Mouse (Mus musculus) embryonic facial prominence, embryonic 15.5 days (tissue): ENCODE data around the gene Cyp4f13. TPM values are rescaled to one million over a fixed set of nuclear protein-coding genes. Genes with fewer than 3 reads are reported as not detected.

Source experiments
- ATAC-seq: fragments of 200-750 bp; cut with Nextera tagmentation; 2 replicates; pipeline ENCODE4 v1.8.0; 2017; ENCODE audit warnings: low read depth, moderate TSS enrichment; ENCODE audit not compliant: insufficient number of reproducible peaks, low FRiP score, low TSS enrichment
- H3K27ac ChIP-seq: fragments of 300-500 bp; sonication (generic); replicated peaks from 2 replicates; pipeline ENCODE4 v1.5.1; 2015; ENCODE audit warnings: mild to moderate bottlenecking, inconsistent platforms
- H3K27me3 ChIP-seq: fragments of 300-500 bp; sonication (generic); 2 replicates; pipeline ENCODE4 v1.6.1; 2015; ENCODE audit warnings: inconsistent platforms
- H3K36me3 ChIP-seq: fragments of 300-500 bp; sonication (generic); 2 replicates; pipeline ENCODE4 v1.6.1; 2015; ENCODE audit warnings: mild to moderate bottlenecking, inconsistent platforms
- H3K4me1 ChIP-seq: fragments of 300-500 bp; sonication (generic); 2 replicates; pipeline ENCODE4 v1.6.1; 2015; ENCODE audit warnings: inconsistent platforms
- H3K4me2 ChIP-seq: fragments of 300-500 bp; sonication (generic); replicated peaks from 2 replicates; pipeline ENCODE4 v1.6.1; 2015; ENCODE audit warnings: mild to moderate bottlenecking, inconsistent platforms
- H3K4me3 ChIP-seq: fragments of 300-500 bp; sonication (generic); replicated peaks from 2 replicates; pipeline ENCODE4 v1.5.1; 2015; ENCODE audit warnings: mild to moderate bottlenecking, inconsistent platforms
- H3K9ac ChIP-seq: fragments of 300-500 bp; sonication (generic); 2 replicates; pipeline ENCODE4 v1.6.1; 2015; ENCODE audit warnings: inconsistent platforms
- H3K9me3 ChIP-seq: fragments of 300-500 bp; sonication (generic); replicated peaks from 2 replicates; pipeline ENCODE4 v1.6.1; 2016; ENCODE audit warnings: inconsistent platforms
- WGBS: fragments of 180-500 bp; shearing (Covaris S2); methylation state at CpG from one replicate; pipeline ENCODE4 v1.1.7; 2015; 5-methylcytosine and 5-hydroxymethylcytosine counted together
- polyA plus RNA-seq: library from polyadenylated mRNA; unstranded; fragments of >200 nt; fragmentation: Nextera tagmentation; extraction: Ambion mirVana; gene quantifications from 2 replicates; pipeline ENCODE4 v1.2.1, GENCODE M21; 2015

Cyp4f13 gene
- polyA plus RNA-seq, 1 experiment from 2014 or later: 15.9 TPM

DNA sequence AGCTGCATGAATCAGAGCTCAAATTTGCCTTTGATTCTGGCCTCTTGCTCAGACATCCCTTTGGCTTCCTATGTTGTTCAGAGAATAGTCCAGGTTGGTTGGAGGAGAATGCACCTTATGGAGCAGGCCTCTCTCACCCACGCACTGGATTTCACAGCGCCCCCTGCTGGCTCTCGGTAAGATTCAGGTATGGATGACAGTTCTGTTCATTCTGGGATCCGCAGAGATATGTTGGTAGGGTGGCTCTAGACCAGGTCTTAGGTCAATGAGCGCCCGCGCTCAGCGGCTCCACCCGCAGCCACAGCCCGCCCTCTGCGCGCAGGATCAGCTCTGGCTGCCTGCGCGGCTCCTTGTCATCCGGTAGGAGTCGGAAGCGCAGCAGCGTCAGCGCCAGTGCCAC lies 42.0 kb downstream of the Cyp4f13 start:
- ATAC-seq: no peak
- Histone ChIP-seq H3K4me3 (no peak overlapping the region), H3K27ac (no peak overlapping the region), H3K4me1 (no peaks in the 10 kb centered on the region), H3K36me3 (no peaks in the 10 kb centered on the region), H3K9ac (no peak overlapping the region), H3K4me2 (peak overlapping the region; percentile 35; the same call in 1 of the 2 replicates), H3K27me3 (no peaks in the 10 kb centered on the region; the same call in none of the 2 replicates), H3K9me3 (no peaks in the 10 kb centered on the region)
- 11% methylated on average over 19 of the region's 19 CpGs for WGBS

DNA sequence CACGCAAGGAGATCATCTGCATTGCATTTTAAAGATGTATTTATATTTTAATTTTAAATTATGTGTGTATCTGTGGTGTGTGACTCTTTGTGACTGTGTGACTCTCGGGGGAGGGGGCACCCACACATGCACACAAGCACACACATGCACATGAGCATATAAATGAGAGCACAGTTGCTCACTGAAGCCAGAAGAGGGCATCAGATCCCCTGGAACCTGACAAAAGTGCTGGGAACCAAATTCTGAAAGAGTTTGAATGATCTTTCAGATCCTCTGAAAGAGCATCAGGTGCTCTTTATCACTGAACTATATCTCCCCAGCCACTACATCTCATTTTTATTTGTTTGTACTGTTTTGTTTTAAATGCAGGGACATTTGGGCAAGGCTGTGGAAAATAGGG lies 42.8 kb downstream of the Cyp4f13 start:
- Histone ChIP-seq H3K36me3 (no peaks in the 10 kb centered on the region), H3K9me3 (no peaks in the 10 kb centered on the region), H3K27ac (no peak overlapping the region), H3K4me3 (no peak overlapping the region), H3K27me3 (no peaks in the 10 kb centered on the region; the same call in none of the 2 replicates), H3K4me1 (no peaks in the 10 kb centered on the region), H3K4me2 (no peak overlapping the region), H3K9ac (no peak overlapping the region)
- ATAC-seq: no peak
- 60% methylated on average over 2 of the region's 2 CpGs for WGBS

DNA sequence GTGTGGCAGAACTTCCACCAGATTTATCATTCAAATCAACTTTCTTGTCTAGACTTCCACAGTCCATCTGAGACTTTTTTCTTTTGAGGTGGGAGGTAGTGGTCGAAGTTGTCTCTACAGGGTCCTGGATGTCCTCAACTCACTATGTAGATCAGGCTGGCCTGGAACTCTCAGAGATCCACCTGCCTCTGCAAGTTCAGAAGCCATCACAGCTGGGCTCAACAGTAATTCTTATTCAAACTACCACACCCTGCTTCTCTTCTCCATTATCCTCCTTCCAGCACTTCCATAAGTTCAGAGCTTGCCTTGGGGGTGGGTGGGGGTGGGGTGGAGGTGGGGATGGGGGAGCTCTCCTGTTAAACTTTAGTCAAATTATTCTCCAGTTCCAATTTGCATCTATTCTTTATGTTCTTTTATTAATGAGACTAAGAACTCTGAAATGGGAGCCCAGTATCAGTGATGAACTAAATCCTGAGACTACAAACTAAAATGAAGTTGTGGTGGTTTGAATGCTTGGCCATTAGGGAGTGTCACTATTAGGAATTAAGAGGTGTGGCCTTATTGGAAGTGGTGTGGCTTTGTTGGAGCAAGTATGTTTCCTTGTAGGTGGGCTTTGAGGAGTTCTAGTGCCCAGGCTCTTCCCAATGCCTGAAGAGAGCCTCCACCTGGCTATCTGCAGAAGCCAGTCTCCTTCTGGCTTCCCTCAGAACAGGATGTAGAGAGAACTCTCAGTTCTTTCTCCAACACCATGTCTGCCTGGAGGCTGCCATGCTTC lies 45.3 kb downstream of the Cyp4f13 start:
- Histone ChIP-seq H3K27me3 (no peaks in the 10 kb centered on the region; the same call in none of the 2 replicates), H3K4me2 (no peak overlapping the region), H3K27ac (no peak overlapping the region), H3K4me1 (no peaks in the 10 kb centered on the region), H3K9me3 (no peaks in the 10 kb centered on the region), H3K36me3 (no peaks in the 10 kb centered on the region), H3K9ac (no peak overlapping the region), H3K4me3 (no peak overlapping the region)
- ATAC-seq: no peak
- 74% methylated on average over 1 of the region's 1 CpGs for WGBS

DNA sequence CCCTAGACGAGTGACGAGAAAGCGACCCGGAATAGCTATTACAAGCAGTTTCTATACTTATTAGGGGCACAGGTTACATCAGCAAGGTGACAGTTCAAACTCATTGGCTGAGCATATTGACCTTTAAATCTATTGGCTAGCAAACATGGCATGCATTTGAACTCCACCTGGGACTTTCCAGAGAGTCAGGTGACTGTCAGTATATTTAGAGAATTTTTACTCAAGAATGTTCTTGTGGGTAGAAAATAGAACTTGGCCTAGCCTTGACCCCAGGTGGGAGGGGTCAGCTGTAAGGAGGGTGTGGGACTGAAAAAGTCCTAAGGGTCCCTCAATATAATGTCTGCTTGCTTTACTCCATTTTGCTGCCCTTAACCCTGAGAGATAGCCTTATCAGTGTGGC lies 51.8 kb downstream of the Cyp4f13 start:
- Histone ChIP-seq H3K27me3 (no peaks in the 10 kb centered on the region), H3K9ac (no peak overlapping the region), H3K4me2 (no peak overlapping the region), H3K9me3 (no peaks in the 10 kb centered on the region), H3K4me3 (no peak overlapping the region), H3K36me3 (no peaks in the 10 kb centered on the region), H3K4me1 (peaks cover 6% of the 10 kb centered on the region), H3K27ac (no peak overlapping the region)
- WGBS: 85% methylated on average over 4 of the region's 4 CpGs
- ATAC-seq: no peak

DNA sequence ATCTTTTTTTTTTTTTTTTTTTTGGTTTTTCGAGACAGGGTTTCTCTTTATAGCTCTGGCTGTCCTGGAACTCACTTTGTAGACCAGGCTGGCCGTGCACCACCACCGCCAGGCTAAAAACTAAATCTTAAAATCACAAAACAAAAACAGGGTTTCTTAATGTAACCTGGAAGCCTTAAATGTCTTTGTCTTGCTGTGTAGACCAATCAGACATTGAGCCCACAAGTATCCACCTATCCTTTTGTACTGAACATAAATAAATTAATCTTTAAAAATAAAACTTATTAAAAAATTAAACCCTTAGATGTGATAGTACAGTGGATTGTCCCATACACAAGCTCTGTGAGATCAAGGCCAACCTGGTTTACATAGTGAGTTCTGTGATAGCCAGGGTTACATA lies 53.3 kb downstream of the Cyp4f13 start:
- no peaks in the 10 kb centered on the region for H3K27me3 ChIP-seq
- no peaks in the 10 kb centered on the region for H3K9me3 ChIP-seq
- no peaks in the 10 kb centered on the region for H3K36me3 ChIP-seq
- no peak overlapping the region for H3K9ac ChIP-seq
- ATAC-seq: no peak
- H3K4me3 ChIP-seq: no peak overlapping the region
- no peak overlapping the region for H3K4me2 ChIP-seq
- H3K27ac ChIP-seq: no peak overlapping the region
- H3K4me1 ChIP-seq: peaks cover 11% of the 10 kb centered on the region
- WGBS: 80% methylated on average over 3 of the region's 3 CpGs

DNA sequence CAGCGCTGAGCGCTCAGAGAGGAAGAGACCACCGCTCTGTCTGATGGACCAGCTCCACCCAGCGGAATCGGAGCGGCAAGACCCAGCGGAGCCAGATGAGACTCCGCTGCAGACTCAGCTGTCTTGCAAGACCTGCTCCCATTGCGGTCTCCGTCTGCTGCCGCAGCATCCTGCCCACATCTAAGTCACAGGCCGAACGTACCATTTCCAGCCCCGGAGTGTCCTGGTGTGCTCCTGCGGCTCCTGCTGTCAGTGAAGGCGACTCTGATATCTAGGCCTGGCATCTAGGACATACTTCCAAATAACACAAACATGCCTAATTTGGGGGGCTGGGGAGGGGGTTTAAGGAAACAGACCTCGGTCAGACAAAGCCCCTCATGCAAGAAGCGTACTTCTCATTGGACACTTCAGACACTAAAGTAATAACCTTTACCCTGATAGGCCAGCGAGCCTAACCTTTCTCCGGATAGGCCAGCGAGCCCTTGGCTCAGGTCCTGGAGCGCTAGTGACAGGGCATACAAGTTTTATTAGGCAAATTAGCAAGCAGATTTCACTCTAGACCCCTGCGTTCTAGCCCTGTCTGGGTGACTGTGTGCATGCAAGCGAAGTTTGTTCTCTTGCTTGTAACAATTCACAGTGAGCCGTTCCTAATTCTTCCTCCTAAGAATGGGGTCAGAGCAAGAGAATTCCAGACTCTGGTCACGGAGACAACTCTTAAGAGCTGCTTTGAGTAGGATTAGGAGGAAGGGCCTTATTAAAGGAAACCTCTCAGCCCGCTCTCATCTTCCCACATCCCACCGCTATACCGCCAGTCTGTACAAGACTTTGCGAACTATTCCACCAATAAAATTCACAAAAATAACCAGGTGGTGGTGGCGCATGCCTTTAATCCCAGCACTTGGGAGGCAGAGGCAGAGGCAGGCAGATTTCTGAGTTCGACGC lies 55.7 kb downstream of the Cyp4f13 start, which contains the start of gene Zfp870:
Gene Zfp870, minus strand, starts transcription at position 404 of the 942 bp plus-strand sequence.
- peak within 1 kb of the TSS; percentile 79 for H3K4me3 ChIP-seq
- H3K4me2 ChIP-seq: peak within 1 kb of the TSS; percentile 67
- no peaks in the 10 kb centered on the region for H3K9me3 ChIP-seq
- H3K4me1 ChIP-seq: peaks cover 11% of the 10 kb centered on the region
- H3K9ac ChIP-seq: peak within 1 kb of the TSS; percentile 78
- H3K27ac ChIP-seq: peak within 1 kb of the TSS; percentile 94
- H3K27me3 ChIP-seq: no peaks in the 10 kb centered on the region
- ATAC-seq: peak; percentile 98
- 10% methylated on average over 33 of the region's 33 CpGs for WGBS
- no peaks in the 10 kb centered on the region for H3K36me3 ChIP-seq

DNA sequence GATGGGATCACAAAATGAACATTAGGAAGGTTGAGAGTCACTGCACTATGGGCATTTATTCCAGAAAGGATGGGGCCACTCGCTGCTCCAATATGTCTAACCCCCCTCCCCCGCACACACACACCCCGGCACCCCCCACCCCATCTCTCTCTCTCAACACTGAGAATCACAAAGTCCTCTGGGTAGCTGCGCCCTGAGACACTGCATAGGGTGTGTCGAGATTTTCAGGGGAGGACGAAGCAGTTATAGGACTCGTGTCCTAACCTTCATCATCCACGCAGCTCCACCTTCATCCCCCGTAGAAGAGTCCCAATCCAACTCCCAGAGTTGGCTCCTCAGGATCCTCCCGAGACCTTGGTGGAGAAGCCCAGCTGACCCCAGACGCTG lies 56.4 kb downstream of the Cyp4f13 start:
- H3K4me3 ChIP-seq: peak overlapping the region; percentile 79
- peak overlapping the region; percentile 94 for H3K27ac ChIP-seq
- WGBS: 3% methylated on average over 11 of the region's 11 CpGs
- no peaks in the 10 kb centered on the region for H3K27me3 ChIP-seq
- peaks cover 11% of the 10 kb centered on the region for H3K4me1 ChIP-seq
- H3K9ac ChIP-seq: peak overlapping the region; percentile 78
- H3K9me3 ChIP-seq: no peaks in the 10 kb centered on the region
- no peaks in the 10 kb centered on the region for H3K36me3 ChIP-seq
- peak; percentile 20; the same call in 1 of the 2 replicates for ATAC-seq
- H3K4me2 ChIP-seq: peak overlapping the region; percentile 67

DNA sequence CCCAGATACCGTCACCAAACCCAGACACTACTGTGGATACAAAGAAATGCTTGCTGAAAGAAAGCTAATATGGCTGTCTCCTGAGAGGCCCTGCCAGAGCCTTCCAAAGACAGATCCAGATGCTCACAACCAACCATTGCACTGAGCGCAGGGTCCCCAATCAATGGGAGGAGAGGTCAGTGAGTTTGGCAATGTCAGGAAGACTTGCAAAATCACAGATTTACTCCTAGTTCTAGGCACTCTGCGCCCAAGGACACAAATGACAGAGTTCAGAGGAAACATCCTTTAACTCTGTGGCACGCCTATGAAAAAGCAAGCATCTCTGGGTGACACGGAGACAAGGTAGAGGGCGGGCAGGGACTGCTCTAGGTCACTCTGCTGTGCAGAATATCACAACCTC lies 57.6 kb downstream of the Cyp4f13 start:
- no peak for ATAC-seq
- 93% methylated on average over 6 of the region's 6 CpGs for WGBS
- Histone ChIP-seq H3K9ac (no peak overlapping the region), H3K27ac (no peak overlapping the region), H3K4me1 (peaks cover 11% of the 10 kb centered on the region), H3K27me3 (no peaks in the 10 kb centered on the region), H3K36me3 (peaks cover 8% of the 10 kb centered on the region), H3K4me3 (no peak overlapping the region), H3K9me3 (no peaks in the 10 kb centered on the region), H3K4me2 (no peak overlapping the region)

DNA sequence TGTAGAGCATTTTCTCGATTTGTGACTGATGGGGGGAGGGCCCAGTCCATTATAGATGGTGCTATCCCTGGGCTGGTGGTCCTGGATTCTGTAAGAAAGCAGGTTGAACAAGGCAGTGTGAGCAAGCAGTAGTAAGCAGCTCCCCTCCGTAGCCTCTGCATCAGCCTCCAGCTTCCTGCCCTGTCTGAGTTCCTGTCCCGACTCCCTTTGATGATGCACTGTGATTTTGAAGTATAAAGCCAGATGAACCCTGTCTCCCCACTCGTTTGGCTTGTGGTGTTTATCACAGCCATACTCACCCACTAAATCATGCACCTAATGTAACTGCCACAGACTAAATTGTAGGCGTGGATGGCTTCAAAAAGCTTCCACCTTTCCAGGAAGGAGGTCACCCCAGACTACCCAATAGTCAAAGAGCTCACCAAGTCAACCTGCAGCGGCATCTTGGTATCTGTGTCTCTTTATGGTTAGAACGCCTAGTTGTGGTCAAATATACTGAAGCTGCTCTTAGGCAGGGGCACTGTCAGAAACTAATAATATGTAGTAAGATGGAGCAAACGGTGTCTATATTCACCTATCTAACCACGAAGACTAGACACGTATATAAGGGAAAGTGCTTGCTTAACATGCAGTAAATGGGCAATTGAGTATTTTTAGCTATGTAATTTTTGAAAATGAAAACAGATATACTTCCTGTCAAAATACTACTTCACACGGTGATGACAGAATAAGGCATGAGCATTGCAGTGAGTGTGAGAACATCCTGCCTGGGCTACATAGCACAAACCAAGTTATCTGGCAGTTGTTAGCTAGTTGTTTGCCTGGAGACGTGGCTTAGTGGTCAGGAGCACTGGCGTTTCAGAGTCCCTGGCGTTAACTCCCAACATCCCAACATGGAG lies 66.6 kb downstream of the Cyp4f13 start:
- H3K4me3 ChIP-seq: no peak overlapping the region
- no peak overlapping the region for H3K4me2 ChIP-seq
- no peak overlapping the region for H3K9ac ChIP-seq
- WGBS: 90% methylated on average over 14 of the region's 14 CpGs
- H3K27me3 ChIP-seq: no peaks in the 10 kb centered on the region
- no peak overlapping the region for H3K27ac ChIP-seq
- ATAC-seq: no peak
- H3K9me3 ChIP-seq: no peaks in the 10 kb centered on the region
- no peaks in the 10 kb centered on the region; the same call in 1 of the 2 replicates for H3K4me1 ChIP-seq
- peaks cover 41% of the 10 kb centered on the region for H3K36me3 ChIP-seq

DNA sequence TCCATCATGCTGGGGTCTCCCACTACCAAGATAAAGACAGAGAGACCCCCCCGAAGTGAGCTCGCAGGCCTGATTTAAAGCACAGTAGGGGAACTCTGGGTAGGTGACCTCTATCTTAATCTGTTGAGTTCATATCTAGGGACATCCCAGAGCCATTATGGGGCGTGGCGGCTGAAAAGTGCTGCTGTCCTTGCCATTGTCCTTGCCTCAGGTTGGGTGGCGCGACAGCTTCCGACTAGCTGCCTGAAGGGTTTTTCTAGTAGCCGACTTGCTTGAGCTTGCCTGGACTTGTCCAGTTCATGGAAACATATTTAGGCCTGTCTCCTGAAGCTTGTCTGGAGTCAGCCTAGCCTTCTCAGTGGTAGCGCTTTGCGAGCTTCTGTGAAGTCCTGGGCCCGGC lies 68.4 kb downstream of the Cyp4f13 start:
- H3K4me2 ChIP-seq: no peak overlapping the region
- H3K9ac ChIP-seq: no peak overlapping the region
- H3K4me3 ChIP-seq: no peak overlapping the region
- WGBS: 93% methylated on average over 11 of the region's 11 CpGs
- H3K4me1 ChIP-seq: no peaks in the 10 kb centered on the region; the same call in 1 of the 2 replicates
- no peak for ATAC-seq
- no peak overlapping the region for H3K27ac ChIP-seq
- peaks cover 26% of the 10 kb centered on the region for H3K36me3 ChIP-seq
- H3K27me3 ChIP-seq: no peaks in the 10 kb centered on the region
- H3K9me3 ChIP-seq: no peaks in the 10 kb centered on the region
